Mouse (Mus musculus): ENCODE results near the gene Gabrp. TPM values are rescaled to one million over a fixed set of nuclear protein-coding genes. Genes with fewer than 3 reads are reported as not detected.

Gabrp gene
- polyA plus RNA-seq, 1 experiment from 2014 or later, result not detected

DNA sequence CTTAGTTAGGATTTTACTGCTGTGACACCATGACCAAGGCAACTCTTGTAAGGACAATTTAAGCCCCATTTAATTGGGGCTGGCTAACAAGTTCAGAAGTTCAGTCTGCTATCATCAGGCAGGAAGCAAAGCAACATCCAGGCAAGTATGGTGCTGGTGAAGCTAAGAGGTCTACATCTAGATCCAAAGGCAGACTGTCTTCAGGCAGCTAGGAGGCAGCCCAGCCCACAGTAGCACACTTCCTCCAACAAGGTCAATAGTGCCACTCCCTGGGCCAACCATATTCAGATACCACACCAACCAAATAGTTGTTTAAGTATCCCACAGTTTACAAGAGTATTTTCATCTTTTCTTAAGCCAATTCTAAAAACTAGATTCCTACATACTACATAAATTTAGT is 69.4 kb downstream of the Gabrp start:
- Histone ChIP-seq H3K4me1 (ENCODE audit: control insufficient read depth, insufficient read depth, low read length) (no peaks in the 10 kb centered on the region), H3K4me3 (ENCODE audit: low read depth, low read length) (no peak overlapping the region), H3K36me3 (ENCODE audit: control insufficient read depth, insufficient read depth, low read length) (no peaks in the 10 kb centered on the region), H3K27ac (ENCODE audit: low read length) (no peak overlapping the region), H3K4me2 (replicated peaks; ENCODE audit: low read depth, low read length) (no peak overlapping the region), H3K9me3 (ENCODE audit: control insufficient read depth, low read depth, low read length) (no peaks in the 10 kb centered on the region), H3K27me3 (ENCODE audit: control insufficient read depth, insufficient read depth, low read length) (no peaks in the 10 kb centered on the region), H3K9ac (replicated peaks; ENCODE audit: low read depth, low read length) (no peak overlapping the region)
- no peak for ATAC-seq (ENCODE audit: insufficient number of reproducible peaks, insufficient read depth, low FRiP score, low read depth)

Other genes starting within 250 kb of the Gabrp start
- 8.3 and 11.1 TPM in 2 replicates for gene Ranbp17, start 65.2 kb downstream of the Gabrp start, polyA plus RNA-seq (2014; fragmentation: Nextera tagmentation; extraction: Ambion mirVana)
- gene D130052B06Rik, start 20.3 kb upstream of the Gabrp start, polyA plus RNA-seq (2014; fragmentation: Nextera tagmentation; extraction: Ambion mirVana), result not detected in 2 replicates